Mouse (Mus musculus) monocyte, adult 2 months (primary cell): ENCODE data around the gene Nppb.

Experiments used
- DNase-seq, 2 experiments: peaks; one replicate each; pipeline ENCODE4 v3.0.0; 2022; ENCODE audit warnings: low spot score in 2 of 2, low read depth in 1 of 2

Gene Nppb

DNA sequence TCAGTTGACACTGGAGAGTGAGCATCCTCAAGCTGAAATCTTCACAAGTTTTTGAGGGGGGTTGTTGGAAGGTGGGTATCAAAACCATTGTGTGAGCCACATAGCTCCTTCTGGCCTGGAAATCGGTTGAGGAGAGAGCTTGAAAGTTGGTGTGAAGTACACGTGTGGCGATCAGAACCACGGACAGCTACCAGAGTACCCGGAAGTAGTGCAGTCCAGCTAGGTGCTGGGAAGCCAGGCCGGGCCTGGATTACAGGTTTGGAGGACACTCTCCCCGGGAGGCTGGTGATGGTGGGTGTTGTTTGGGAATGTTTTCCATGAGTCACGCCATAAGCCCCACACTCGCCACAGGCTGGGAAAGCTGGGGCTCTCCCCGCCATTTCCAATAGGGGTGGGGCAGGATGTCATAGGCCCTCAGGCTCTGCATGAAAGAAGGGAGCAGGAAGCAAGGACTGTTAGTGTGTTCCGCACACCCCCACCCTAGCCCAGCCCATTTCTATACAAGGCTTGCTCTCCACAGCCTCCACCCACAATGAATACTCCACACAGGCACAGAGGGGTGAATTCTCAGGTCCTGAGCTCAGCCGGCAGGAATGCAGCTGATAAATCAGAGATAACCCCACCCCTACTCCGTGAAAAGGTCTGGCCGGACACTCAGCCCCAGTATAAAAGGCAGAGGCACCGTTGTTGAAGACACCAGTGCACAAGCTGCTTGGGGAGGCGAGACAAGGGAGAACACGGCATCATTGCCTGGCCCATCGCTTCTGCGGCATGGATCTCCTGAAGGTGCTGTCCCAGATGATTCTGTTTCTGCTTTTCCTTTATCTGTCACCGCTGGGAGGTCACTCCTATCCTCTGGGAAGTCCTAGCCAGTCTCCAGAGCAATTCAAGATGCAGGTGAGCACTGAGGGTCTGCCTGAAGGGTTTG lies at the start of gene Nppb:
Gene Nppb (plus strand): TSS at position 584 of the 928 bp plus-strand sequence.
- DNase-seq, result no peak

DNA sequence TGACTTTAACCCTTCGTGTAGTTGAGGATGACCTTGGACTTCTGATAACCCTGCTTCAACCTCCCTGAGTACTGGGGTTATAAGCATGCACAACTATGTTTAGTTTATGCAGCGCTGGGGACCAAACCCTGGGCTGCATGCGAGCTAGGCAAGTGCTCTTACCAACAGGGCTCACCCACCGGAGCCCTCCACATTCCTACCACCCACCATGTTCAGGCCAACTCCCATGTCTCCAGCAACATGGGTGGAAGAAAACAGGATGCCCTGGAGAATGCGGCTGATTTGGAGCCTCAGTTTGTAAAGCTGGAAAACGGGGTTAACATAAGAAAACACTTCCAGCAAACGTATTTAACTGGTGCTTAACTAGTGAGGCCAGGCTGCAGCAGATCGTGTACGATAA lies 49.7 kb upstream of the Nppb start:
- DNase-seq, result no peak

DNA sequence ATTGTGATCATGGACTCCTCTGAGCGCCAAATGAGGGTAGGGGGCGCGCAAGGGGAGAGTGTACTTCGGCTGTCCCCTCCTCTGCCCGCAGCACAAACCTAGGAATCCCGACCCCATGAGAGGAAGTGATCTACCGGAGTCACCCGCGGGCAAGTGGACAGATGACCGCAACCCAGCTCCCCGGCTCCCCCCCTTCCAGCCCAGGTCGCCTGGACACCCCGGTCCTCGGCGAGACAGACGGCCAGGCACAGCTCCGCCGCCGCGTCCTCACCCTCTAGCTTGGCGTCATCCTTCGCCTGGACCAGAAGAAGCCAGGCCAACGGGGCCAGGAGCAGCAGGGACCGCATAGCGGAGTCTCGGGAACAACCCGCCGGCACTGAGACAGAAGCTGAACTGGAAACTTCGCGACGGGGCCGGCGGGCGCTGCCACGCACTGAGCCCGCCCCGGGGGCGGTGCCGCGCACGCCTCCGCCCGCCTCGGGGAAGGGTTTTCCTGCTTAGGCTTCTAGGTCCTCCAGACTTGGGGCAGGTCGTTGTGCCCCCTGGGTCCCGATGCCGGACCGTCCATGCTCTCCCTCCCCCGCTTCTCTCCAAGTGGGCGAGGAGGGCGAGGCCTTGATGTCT lies 49.1 kb upstream of the Nppb start, which contains the start of gene Plod1:
Gene Plod1 (minus strand): TSS at position 437 of the 624 bp plus-strand sequence.
- peak in 1 of 2 experiments; percentile 56 for DNase-seq

DNA sequence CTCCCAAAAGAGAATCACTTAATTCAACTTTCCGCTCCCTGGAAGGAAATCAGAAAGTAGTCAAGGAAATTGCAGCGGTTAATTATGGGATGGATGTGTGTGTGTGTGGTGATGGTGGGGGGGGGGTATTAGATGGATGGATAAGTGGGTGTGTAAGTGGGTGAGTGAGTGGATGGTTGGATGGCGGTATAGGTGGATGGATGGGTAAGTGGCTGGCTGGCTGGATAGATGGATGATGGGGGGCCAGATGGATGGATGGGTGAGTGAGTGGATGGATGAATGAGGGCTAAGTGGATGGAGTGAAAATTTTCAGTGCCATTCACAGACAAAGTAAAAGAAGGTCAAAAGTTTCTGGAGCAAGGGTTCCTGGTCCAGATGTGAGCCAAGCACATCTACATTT lies 48.6 kb upstream of the Nppb start:
- no peak for DNase-seq

DNA sequence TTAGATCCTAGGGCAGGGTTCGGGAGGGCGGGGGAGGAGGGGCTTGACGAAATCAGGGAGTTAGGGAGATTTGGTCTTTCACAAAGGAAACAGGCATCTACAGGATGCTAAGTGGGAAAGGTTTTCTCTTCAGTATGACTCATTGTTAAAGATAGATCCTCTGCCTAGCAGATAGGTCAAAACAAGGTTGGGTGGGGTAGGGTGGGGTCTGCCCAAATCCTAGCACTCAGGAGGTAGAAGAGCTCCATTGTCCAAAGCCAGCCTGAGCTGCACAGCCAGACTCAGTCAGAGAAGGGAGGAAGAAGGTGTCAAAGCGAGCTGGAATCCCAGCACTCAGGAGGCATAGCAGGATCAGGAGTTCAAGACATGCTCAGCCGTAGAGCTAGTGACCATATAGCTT lies 48.1 kb upstream of the Nppb start:
- DNase-seq, result no peak

DNA sequence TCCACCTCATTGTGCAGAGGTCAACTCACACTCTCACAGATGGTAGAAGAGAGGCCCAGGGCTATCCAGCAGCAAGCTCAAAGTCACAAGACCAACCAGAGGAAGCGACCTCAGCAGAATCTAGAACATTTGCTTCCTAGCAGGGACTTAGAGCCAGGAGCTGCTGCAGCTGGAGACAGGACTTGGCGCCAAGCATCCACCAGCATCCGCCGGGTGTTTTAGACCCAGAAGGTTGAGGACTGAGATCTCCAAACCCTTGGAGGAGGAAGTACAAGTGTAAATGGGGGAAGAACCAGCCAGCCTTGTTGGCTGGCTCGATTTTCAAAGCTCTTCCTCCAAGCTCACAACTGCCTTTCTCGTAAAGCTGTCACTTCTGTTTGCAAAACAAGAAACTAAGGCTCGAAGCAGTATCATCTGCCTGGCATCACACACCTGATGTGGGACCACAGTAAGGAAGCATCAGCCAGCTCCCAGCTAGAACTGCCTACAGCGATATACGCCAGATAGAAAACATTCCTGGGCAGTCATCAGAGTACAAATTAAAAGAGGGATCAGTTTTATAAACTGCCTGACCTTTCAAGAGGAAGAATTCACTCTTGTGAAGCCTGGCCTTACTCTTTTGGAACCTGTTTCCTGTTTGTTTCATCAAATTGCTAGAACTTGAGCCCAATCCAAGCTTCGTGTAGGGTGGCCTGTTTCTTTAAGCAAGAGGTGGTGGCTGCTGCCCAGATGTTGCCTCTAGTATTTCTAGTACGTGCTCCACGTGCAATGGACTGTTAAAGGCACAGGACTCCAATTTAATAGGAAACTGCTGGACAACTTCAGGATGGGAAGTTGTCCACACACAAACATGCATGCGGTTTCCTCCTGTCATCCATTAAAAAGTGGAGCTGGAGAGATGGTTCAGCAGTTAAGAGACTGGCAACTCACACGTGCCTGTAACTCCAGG lies 47.2 kb upstream of the Nppb start:
- DNase-seq, result no peak

DNA sequence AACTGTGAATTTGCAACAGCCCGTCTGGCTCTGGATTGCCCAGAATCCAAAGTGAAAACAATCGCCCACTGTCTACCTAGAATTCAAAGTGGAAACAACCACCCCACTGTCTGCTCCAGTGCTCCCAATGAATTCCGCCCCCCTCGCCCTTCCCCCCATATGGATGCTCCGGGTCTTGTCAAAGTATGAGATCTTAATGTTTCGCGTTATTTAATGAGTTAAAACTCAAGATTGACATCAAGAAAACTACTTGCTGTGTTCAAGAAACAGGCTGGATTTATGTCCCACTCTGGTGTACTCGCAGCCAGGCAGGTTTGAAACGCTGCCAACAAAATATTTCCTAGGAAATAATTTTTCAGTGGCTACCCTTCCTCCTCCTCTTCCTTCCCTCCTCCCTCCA lies 45.5 kb upstream of the Nppb start:
- no peak for DNase-seq

DNA sequence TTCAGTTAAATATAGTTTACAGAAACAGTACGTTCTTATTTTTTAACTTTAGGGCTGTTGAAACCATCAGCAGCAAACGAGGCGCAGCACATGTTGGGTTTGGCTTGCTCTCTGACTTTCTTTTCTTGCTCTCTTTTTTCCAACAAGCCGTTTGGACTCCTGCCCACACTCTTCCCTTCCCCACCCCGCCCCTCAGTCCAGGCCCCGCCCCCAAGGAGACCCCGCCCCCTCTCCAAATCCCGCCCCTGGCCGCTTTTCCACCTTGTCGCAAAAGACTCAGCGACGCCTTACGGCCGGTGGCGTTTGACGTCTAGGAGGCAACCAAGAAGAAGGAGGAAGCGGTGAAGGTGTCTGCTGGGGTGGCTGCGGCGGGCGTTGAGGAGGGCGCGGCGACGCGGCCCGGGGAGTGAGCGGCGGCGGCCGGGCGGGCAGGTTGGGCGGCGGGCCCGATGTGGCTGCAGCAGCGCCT lies 45.0 kb upstream of the Nppb start, which contains the start of gene 2510039O18Rik:
Gene 2510039O18Rik (plus strand): TSS at position 320 of the 469 bp plus-strand sequence.
- peak; percentile 45 to 70 for DNase-seq

DNA sequence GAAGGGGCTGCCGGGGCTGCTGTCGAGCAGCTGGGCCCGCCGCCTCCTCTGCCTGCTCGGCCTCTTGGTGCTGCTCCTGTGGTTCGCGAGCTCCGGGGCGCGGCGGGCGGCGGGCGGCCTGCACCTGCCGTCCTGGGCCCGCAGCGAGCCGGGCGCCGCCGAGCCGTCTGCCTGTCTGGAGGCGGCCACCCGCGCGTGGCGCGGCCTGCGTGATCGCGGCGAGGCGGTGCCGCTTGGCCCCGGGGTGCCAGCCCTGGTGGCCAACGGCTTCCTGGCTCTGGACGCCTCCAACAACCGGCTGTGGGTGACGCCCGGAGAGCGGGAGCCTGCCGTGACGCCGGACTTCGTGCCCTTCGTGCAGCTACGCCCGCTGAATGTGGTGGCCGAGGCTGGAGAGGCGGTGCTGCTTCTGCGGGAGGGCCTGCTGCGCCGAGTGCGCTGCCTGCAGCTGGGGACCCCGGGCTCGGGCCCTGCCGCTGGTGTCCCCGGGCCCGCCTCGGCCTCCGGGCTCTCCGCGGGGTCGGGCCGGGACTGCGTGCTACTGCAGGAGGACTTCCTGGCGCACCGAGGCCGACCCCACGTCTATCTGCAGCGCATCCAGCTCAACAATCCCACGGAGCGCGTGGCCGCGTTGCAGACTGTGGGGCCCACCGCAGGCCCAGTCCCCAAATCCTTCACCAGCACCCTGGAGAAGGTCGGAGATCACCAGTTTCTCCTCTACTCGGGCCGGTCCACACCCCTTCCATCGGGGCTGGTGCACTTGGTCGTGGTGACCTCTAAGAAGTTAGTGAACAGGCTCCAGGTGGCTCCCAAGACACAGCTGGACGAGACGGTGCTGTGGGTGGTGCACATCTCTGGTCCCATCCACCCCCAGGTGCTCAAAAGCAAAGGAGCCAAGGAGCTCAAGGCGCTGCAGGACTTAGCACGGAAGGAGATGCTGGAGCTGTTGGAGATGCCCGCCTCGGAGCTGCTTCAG lies 44.3 kb upstream of the Nppb start:
- DNase-seq, result no peak

DNA sequence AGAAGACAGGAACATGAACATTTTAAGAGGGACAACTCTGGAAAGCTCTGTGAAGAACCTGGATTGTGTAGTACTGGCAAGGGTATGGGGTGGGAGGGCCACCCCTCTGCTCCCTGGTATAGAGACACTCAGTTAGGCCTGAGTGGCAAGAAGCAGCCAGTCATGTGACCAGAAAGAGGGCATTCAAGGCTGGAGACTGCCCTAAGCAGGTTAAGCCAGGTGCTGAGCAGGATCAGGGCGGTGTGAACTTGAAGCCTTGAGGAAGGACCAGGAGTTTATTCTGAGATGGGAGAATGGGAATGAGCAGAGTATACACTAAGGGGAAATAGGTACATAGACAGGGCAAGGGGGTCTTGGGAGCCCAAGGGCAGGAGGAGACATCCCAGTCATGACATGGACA lies 42.6 kb upstream of the Nppb start:
- DNase-seq, result no peak

DNA sequence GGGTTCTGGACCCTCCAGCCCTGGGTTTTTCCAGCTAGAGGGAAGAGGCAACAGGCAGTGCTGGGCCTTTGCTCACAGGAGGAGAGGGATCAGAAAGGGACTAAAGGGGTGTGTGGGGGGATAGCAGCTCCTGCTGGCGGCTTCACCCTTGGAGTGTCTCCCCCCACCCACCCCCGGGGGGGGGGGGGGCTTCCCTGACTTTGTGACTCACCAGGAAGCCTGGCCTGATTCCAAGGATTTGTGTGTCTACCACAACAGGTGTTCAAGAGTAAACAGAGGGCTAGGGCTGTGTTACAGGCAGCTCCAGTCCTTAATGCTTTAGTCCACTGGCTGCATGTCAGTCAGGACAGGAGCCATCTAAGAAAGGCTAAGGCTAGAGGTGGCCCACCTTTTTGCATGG lies 38.1 kb upstream of the Nppb start:
- DNase-seq, result no peak

DNA sequence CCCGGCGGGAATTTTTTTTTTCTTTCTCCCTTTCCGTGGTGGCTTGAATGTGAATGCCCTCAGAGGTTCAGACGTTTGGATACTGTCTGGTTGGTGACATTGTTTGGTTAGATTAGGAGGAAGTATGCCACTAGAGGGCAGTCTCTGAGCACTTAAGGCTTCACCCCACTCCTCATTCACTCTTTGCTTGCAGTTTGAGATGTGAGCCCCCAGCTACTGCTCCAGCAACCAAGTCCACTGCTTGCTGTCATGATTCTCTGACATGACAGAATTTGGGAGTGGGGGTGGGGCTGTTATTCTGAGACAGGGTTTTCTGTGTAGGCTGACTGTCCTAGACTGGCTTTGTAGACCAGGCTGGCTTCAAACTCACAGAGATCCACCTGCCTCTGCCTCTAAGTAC lies 32.0 kb upstream of the Nppb start:
- DNase-seq, result no peak

DNA sequence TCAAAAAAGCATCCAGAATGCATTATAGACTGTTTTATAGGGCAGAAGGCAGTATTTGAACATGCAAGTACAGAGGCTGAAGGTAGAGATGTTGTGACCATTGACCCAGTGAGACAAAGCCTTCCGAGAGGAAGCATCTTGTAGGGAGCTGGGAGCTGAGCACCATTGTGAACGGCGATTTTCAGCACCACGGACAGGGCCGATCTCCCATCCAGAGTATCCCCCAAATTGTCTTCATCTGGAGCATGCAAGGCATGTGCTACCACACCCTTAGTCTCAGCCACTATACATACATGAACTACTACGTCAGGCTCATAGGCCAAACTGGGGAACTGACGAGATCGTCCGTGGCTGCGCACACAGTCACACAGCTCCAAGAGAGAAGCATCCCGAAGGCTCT lies 28.4 kb upstream of the Nppb start:
- DNase-seq, result no peak

DNA sequence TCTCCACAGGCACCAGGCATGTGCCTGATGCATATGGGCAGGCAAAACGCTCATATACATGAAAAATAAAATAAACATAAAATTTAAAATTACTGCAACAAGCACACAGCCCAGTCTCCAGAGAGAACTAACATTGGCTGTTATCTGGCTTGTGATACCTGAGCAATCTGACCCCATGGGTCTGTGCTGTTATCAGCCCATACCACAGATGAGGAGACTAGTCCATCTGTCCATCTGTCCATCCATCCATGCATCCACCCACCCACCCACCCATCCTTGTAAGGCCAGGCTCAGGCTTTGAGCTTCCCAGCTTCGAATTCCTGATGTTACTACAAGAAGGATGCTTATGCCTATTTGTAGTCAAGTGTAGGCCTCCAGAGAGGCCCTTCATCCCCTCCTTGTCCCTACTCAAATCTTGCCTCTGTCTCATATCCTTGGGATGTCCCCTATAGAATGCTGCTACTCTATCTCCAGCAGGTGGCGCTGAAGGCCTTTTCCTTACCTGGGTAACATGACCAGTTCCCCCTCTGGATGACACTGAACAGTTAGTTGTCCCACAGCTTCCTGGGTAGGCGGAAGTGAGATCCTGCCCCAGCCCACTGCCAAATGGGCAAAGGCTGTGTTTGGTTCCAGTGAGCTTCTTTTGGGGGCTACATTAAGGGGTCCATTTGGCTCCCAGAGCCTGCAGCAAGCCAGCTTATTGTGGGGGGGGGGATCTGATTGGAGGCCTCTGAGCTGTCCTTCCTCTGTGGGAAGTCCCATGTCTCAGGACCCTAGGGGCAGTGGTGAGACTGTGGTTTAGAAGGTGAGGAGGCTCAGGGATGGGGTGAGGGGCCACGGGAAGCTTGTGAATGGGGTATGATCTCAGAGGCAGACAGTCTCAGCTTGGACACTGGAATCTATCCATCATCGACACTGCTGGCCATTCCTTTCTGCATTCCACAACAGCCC lies 25.4 kb upstream of the Nppb start:
- no peak for DNase-seq

DNA sequence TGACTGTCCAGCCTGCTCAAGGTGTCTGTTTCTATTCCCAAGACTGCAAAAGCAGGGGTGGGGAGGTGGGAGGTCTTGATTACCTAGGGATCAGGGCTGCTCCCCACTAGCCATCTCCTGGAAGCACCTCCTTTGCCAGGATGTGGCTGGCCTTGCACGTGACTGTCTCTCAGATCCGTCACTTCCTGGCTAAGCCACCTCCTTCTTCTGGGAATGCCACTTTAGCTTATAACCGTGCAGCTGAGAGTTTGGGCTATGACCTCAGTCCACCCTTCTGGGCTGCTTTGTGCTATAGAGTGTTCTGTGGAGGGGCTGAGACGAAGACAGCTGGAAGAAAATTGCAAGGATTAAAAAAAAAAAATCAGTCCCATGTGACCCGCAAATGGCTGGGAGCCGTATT lies 22.8 kb upstream of the Nppb start:
- no peak for DNase-seq

DNA sequence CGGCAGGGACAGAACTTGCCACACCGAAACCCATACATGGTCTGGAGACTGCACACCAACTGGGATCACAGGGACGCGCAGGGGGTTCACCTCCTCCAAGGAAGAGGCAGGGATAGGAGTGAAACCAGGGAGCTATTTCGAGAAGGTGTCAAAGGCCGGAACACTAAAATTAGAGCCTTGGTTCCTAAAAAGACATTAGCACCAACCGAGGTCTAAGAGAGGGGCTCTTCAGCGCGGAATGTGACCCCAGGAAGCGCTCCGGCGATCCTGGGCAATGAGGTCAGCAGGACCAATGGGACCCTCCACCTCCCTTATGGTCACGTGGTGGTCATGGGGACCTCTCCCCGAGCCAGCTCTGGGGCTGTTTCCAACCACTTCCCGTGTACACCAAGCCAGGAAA lies 22.0 kb upstream of the Nppb start:
- no peak for DNase-seq

DNA sequence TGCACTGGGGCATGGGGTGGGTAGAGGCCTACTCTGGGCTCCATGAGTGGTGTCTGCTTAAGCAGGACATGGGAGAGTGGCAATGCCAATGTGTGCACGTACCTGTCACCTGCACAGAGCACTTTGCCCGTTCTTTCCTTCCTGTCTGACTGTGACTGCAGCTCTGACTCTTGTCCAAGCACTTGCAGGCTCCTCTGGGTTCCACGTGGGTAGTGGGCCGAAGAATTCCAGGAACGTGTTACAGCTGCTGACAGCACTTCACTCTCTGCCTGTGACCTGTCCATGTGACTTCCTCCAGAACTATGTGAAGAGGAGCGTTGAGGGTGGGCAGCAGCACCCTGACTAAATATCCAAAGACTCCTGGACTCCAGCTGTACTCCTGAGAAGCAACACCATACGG lies 19.9 kb upstream of the Nppb start:
- no peak for DNase-seq

DNA sequence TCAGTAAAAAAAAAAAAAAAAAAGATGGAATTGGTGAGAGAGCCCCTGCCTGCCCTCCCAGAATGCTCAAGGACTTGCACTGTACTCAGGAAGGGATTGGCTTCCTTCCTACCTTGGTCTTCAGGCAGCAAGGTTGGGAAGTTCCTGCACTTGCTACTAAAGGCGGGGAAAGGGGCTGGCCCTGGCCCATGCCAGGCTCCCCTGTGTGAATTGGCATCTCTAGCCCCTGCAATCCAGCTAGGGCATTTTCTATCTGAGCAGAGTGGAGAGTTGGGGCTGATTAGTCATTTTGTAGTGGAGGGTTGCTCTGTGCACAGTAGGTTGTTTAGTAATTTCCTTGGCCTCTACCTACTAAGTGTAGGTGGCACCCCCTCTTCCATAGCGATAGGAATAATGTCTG lies 16.8 kb upstream of the Nppb start:
- DNase-seq, result no peak

DNA sequence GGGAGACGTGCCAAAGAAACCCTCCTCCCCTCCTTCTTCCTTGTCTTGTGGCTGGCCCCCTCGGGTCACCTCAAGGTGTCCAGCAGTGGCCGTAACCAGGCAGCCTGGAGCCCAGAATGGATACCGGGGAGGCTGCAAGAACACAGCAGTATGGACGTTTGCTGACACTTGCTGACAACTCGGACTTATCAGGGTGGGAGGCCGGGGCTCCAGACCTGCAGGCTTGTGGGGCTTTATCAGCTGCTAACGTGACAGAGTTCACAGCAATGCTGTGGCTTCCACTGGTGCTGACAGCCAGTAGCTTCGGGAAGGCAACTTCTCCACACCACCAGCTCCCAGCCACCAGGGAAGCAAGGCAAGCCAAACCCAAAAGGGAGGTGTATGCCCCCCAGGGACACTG lies 16.3 kb upstream of the Nppb start:
- no peak for DNase-seq
